Mouse (Mus musculus) frontal cortex, postnatal 36 days (tissue): ENCODE data around the gene Ifit3.
"Not testable (repeated sequence)": the region's sequence is repeated elsewhere in the genome, so short reads cannot be mapped to it uniquely, and the experiment has no call there.

ENCODE experiments used
- DNase-seq, 2 experiments: peaks; one replicate each; pipeline ENCODE4 v3.0.0; 2022; ENCODE audit warnings: low spot score in 2 of 2

The Ifit3 gene

GRCm38 (mm10) chr19:34583126-34583766 lies at the start of gene Ifit3:
TSS of gene Ifit3 (plus strand) at chr19:34583531.
- not testable (repeated sequence) for DNase-seq

GRCm38 (mm10) chr19:34539422-34539821 lies 43.9 kb upstream of the Ifit3 start:
- DNase-seq, result no peak

GRCm38 (mm10) chr19:34546211-34546610 lies 37.1 kb upstream of the Ifit3 start:
- no peak for DNase-seq

GRCm38 (mm10) chr19:34547976-34548375 lies 35.4 kb upstream of the Ifit3 start:
- peak; percentile 70 to 78 for DNase-seq

GRCm38 (mm10) chr19:34550205-34550533 lies 33.2 kb upstream of the Ifit3 start:
- DNase-seq, result no peak

GRCm38 (mm10) chr19:34550534-34551223 lies 32.7 kb upstream of the Ifit3 start, which contains the start of gene Ifit2:
TSS of gene Ifit2 (plus strand) at chr19:34550694.
- peak; percentile 55 to 74 for DNase-seq

- DNase-seq, result no peak
Measured at GRCm38 (mm10) chr19:34551981-34552380, 31.4 kb upstream of the Ifit3 start.

GRCm38 (mm10) chr19:34553021-34553420 lies 30.3 kb upstream of the Ifit3 start:
- DNase-seq, result no peak

GRCm38 (mm10) chr19:34553522-34553921 lies 29.8 kb upstream of the Ifit3 start:
- no peak for DNase-seq

GRCm38 (mm10) chr19:34554061-34554460 lies 29.3 kb upstream of the Ifit3 start:
- no peak for DNase-seq

GRCm38 (mm10) chr19:34556621-34557020 lies 26.7 kb upstream of the Ifit3 start:
- DNase-seq, result no peak

GRCm38 (mm10) chr19:34562556-34562955 lies 20.8 kb upstream of the Ifit3 start:
- DNase-seq, result no peak

- no peak for DNase-seq
Measured at GRCm38 (mm10) chr19:34566178-34566784, 17.1 kb upstream of the Ifit3 start.

GRCm38 (mm10) chr19:34568988-34569895 lies 14.1 kb upstream of the Ifit3 start:
- DNase-seq, result no peak

GRCm38 (mm10) chr19:34569896-34570476 lies 13.3 kb upstream of the Ifit3 start:
- no peak for DNase-seq

GRCm38 (mm10) chr19:34571080-34571479 lies 12.3 kb upstream of the Ifit3 start:
- DNase-seq, result no peak

- DNase-seq, result no peak
Measured at GRCm38 (mm10) chr19:34573650-34574049, 9.7 kb upstream of the Ifit3 start.

GRCm38 (mm10) chr19:34577121-34577520 lies 6.2 kb upstream of the Ifit3 start:
- no peak for DNase-seq

- DNase-seq, result not testable (repeated sequence)
Measured at GRCm38 (mm10) chr19:34582696-34583095, 635 bp upstream of the Ifit3 start.

GRCm38 (mm10) chr19:34585740-34586458 lies 2.6 kb downstream of the Ifit3 start:
- not testable (repeated sequence) for DNase-seq
